ENCODE assay signal across 18 mouse cellular contexts in the genomic region with DNA sequence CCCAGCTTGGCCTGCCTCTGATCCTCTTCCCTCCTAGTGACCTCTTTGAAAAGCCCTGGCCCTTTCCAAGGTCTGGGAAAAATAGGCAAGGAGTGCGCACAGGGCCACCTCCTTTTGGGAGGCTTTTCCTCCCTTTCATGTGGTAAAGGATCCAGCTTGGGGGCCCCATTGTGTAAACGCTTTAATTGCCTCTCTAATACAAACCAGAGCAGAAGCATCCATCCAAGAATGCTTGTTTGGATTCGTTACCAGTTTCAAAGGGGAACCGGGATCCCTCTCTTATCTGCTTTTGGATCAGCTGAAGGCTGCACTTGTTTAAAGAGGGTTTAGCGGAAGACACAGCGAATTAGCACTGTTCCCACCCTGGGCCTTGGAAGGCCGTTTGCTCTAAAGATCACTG.
DNase-seq lines count a peak whose midpoint lies in the region; ATAC-seq and TF ChIP-seq lines count a peak whose summit lies in the region.
"Had no signal": no experiment of that assay in that cellular context is flagged by ENCODE, and none has a peak within 500 bp of the region (broad histone marks: within the 10 kb centered on the region; RNA-seq: fewer than 3 reads in every experiment).

No protein-coding gene starts in this region.

- peak; percentile 96 for DNase-seq in heart, adult 11 months
- DNase-seq in heart, postnatal 4 days: no peak
- peak; percentile 14 for DNase-seq in midbrain, embryonic 10.5 days (ENCODE audit: low spot score)
- no peak for DNase-seq in limb, embryonic 14.5 days (ENCODE audit: low spot score)
- no peak for DNase-seq in thymus, postnatal 14 days
- no peak for DNase-seq in frontal cortex, postnatal 25 days (ENCODE audit: low spot score in 2 of 2)
- no peak for DNase-seq in B cell, adult 2 months
- DNase-seq: adrenal gland, postnatal 10 days; cerebellum, adult 8-10 months; right cerebral cortex, adult 18-20 months; spleen, adult 18-20 months; thymus, postnatal 4 days had no signal

- 9% methylated on average over 7 of the region's 7 CpGs for WGBS in midbrain, embryonic 10.5 days
- WGBS in midbrain, embryonic 16.5 days: 26% methylated on average over 7 of the region's 7 CpGs
- 24% methylated on average over 7 of the region's 7 CpGs for WGBS in limb, embryonic 14.5 days

- no peak for TF ChIP-seq POLR2A in limb, embryonic 14.5 days (IDR thresholded peaks at IDR 0.05; ENCODE audit: borderline replicate concordance, extremely low read depth, insufficient read depth, insufficient read length)

- H3K9me3 ChIP-seq in midbrain, embryonic 10.5 days (replicated peaks): 0 out of 2 replicates have a peak, but pooled peaks cover under 1% of the 10 kb centered on the region
- H3K9me3 ChIP-seq in midbrain, embryonic 16.5 days (replicated peaks; ENCODE audit: control insufficient read depth, low read length, poor library complexity, severe bottlenecking): no peaks in the 10 kb centered on the region
- no peaks in the 10 kb centered on the region for H3K9me3 ChIP-seq in limb, embryonic 14.5 days (ENCODE audit: control insufficient read depth, low read length)
- H3K9me3 ChIP-seq: midbrain, embryonic 13.5 days had no signal

- no peak overlapping the region for H3K4me3 ChIP-seq in midbrain, embryonic 10.5 days
- H3K4me3 ChIP-seq in midbrain, embryonic 16.5 days (ENCODE audit: low read depth, low read length): no peak overlapping the region
- no peak overlapping the region for H3K4me3 ChIP-seq in limb, embryonic 14.5 days (replicated peaks; ENCODE audit: low read length)
- H3K4me3 ChIP-seq: midbrain, embryonic 13.5 days had no signal

- H3K4me1 ChIP-seq in midbrain, embryonic 10.5 days: peaks cover 19% of the 10 kb centered on the region
- H3K4me1 ChIP-seq in midbrain, embryonic 16.5 days (ENCODE audit: control insufficient read depth, insufficient read depth, low read length): no peaks in the 10 kb centered on the region
- peaks cover 19% of the 10 kb centered on the region for H3K4me1 ChIP-seq in limb, embryonic 14.5 days (ENCODE audit: control insufficient read depth, insufficient read depth, low read length)

- no peaks in the 10 kb centered on the region for H3K36me3 ChIP-seq in midbrain, embryonic 10.5 days
- no peaks in the 10 kb centered on the region for H3K36me3 ChIP-seq in midbrain, embryonic 16.5 days (ENCODE audit: control insufficient read depth, insufficient read depth, low read length)
- no peaks in the 10 kb centered on the region for H3K36me3 ChIP-seq in limb, embryonic 14.5 days (ENCODE audit: control insufficient read depth, insufficient read depth, low read length)
- H3K36me3 ChIP-seq: G1E; midbrain, embryonic 13.5 days had no signal

- no peak overlapping the region for H3K4me2 ChIP-seq in midbrain, embryonic 16.5 days (ENCODE audit: low read length)
- H3K4me2 ChIP-seq in limb, embryonic 14.5 days (replicated peaks; ENCODE audit: low read depth, low read length, severe bottlenecking): no peak overlapping the region
- H3K4me2 ChIP-seq: liver, embryonic 11.5 days; midbrain, embryonic 13.5 days had no signal

- peaks cover 6% of the 10 kb centered on the region for H3K27me3 ChIP-seq in midbrain, embryonic 10.5 days (ENCODE audit: low read depth, poor library complexity, severe bottlenecking)
- H3K27me3 ChIP-seq in midbrain, embryonic 16.5 days (ENCODE audit: control insufficient read depth, insufficient read depth, low read depth, low read length): no peaks in the 10 kb centered on the region
- no peaks in the 10 kb centered on the region for H3K27me3 ChIP-seq in limb, embryonic 14.5 days (ENCODE audit: control insufficient read depth, insufficient read depth, low read length)

- peak overlapping the region; percentile 57 for H3K27ac ChIP-seq in midbrain, embryonic 10.5 days (replicated peaks)
- H3K27ac ChIP-seq in midbrain, embryonic 16.5 days (ENCODE audit: low read length): no peak overlapping the region
- 0 out of 2 replicates have a peak overlapping the region, but pooled peaks have one; percentile 34 for H3K27ac ChIP-seq in limb, embryonic 14.5 days (replicated peaks; ENCODE audit: low read depth, low read length)
- H3K27ac ChIP-seq: macrophage; midbrain, embryonic 13.5 days had no signal

- no peak for ATAC-seq in midbrain, embryonic 16.5 days
- no peak for ATAC-seq in limb, embryonic 14.5 days (ENCODE audit: low FRiP score, low read depth)
- ATAC-seq: inflammation-experienced regulatory T-cells, adult 6 months; midbrain, embryonic 13.5 days had no signal

- H3K9ac ChIP-seq in midbrain, embryonic 16.5 days (ENCODE audit: low read depth, low read length): no peak overlapping the region
- H3K9ac ChIP-seq in limb, embryonic 14.5 days (ENCODE audit: low read depth, low read length, severe bottlenecking): no peak overlapping the region
- H3K9ac ChIP-seq: midbrain, embryonic 13.5 days had no signal

Comparison
In these comparisons a context has a peak if more than half of its experiments do, and no peak if none do; other contexts are left out.
1. DNase-seq: peak in heart, adult 11 months (single experiment) and midbrain, embryonic 10.5 days (single experiment); none in heart, postnatal 4 days (single experiment), limb, embryonic 14.5 days (single experiment), thymus, postnatal 14 days (single experiment), frontal cortex, postnatal 25 days (0 of 2) and B cell, adult 2 months (0 of 2).